Mouse (Mus musculus): ENCODE measurements at regions not wholly inside any gene's neighbourhood (a gene's known extent, or its start where the extent isn't known, plus 50 kb on each side); places are given as distances from the start of the nearest gene placed in this dataset.

DNA sequence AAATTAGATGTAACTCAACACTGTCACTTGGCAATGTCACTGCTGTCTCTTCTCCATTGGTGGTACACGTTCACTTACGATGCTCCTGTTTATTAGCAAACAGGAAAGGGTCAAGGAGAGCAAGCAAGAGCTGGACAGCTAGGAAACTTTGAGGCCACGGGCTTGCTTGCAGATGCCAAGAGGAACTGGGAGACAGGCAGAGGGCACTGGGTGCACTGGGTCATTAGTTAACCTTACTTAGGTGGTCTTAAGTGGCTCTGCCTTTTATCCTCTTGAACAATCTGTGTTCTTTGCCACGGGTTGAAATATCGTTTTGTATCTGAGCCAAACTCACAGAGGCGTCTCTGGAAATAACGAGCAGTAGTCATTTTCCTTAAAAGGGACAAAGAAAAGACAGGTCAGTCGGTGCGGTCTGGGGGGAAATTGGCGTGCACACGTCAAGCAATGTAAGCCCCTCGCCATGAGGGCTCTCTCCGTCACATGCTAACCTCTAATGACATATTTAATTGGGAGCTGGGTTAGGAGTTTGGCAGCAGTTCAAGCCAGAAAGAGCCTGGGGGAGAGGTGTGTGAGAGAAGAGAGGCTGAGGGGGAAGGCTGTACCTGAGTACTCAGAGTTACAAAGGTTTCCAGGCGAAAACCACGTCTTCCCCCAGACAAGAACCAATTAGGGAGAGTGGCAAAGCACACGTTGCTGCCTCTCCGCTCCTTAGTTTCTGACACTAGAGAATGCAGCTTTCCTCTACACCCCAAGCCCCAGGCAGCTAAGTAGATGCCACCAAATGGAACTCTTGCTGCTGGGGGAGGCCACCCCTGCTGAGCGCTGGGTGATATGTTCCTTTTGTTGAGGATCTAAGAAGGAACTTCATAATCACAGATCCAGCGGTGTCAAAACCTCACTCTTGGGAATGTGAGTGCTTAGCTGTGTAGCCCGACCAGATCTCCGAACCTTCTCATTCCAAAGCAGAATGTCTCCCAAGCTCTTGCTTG, 140.0 kb upstream of the Tut7 start:
- DNase-seq (ENCODE audit: low spot score) = no peak

DNA sequence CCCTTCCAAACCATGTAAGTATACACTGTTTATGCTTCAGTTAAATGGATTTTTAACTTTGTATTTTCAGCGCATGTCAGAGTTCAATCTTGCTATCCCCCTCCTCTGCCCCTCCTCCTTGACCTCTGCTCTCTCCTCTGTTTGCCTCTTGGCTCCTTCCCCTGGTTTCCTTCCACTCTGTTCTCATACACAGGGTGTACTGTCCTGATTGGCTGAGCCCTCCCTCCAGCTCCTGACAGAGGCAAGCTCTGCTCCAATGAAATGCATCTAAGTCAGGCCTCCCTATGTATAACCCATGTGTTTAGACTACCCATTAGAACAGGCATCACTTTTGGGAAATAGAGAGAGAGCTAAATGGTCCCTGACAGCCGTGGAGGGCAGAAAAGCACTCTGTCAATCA, 133.5 kb upstream of the Tut7 start:
- no peak for DNase-seq (ENCODE audit: low spot score)

DNA sequence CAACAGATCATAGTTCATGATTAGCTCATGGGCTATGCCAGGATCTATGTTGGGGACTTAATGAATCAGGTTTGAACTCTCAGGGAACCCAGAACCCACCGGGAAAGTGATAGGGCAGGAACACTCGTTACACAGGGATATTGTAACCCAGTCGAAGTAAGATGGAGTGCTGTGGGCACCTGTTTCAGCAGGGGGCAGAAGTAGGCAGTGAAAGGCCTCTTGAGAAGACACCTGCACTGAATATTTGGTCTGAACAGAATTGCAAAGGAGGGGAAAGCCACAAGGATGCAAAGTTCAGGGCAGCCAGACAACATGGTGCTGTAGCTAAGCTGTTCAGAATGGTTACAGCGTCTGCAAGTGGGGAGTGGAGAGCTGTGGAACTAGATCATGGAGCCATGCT, 129.9 kb upstream of the Tut7 start:
- DNase-seq (ENCODE audit: low spot score) = no peak

DNA sequence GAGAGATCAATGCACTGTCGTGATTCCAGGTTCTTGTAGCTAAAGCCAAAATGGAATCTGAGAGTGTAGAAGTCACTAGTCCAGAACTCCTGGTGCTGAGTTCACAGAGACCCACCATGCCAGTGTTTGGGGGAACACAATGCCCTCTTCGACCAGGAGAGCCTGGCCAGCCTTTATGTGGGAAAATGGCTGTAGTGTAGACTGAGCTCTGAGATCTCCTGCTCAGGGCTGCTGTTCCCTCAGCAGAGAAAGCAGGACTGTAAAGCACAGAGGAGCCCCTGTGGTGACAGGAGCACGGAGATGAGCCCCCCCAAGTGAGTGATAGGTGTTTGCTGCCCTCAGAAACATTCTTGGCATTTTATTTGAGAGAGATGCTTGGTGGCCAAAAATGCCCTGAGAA, 129.2 kb upstream of the Tut7 start:
- DNase-seq (ENCODE audit: low spot score) = no peak

DNA sequence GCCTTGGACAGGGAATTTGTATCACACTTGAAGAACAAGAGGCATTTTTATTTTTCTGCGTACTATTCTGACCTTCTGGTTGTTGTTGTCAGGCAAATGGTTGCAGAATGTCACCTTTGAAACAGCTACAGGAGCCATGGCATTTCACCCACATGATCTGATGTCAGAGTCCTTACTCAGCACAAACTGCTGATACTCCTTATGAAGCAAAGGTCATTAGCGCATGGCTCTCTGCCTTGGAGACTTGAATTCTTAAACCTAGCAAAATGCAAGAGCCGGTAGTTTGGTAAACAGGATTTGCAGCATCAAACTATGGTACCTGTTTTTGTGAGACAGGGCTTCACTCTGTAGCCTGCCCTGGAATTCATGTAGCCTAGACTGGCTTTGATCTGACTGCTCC, 127.3 kb upstream of the Tut7 start:
- no peak for DNase-seq (ENCODE audit: low spot score)

DNA sequence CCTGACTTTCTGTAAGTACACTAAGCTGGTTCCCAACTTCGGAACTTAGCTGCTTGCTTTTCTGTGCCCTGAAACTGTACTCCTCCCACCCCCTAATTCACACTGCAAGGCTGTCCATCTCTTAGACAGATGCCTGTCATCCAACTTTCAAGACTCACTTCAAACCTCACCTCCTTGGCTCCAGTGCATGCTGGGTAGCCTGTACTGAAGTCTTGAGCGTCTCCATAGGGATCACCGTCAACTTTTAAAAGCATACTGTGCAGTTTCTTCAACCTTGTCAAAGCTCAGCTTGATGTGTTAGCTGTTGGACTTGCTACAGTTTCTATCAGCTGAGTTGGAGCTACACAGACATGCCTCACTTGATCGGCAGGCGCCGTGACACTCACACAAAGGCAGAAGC, 126.5 kb upstream of the Tut7 start:
- no peak for DNase-seq (ENCODE audit: low spot score)

DNA sequence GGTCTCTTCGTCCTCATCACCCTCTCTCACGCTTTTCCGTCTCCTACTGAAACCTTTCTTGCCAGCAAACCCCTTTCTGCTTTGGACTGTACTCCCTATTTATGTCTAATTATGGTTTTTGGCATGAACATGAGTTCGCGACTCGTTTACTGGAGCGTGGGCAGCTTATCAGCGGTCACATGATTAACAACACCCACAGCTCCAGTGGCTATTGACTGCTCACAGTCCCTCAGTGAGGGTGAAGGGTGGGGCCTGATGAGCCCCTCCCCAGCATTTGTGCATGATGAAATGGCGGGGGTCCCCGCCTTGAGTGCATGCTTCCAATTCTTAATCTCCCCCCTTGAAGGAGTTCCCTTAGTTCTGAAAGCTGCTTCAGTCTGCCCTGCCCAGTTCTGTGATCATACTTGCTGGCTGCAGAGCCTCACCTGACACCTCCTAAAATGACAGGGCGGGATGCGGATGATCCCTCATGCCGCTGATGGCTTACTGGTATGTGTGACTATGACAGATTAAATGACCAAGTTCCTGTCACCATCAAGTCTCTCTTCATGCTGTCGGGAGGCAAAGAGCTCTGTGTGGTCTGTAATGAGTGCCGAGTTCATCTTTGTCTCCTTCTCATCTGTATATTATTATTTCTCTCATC, 125.7 kb upstream of the Tut7 start:
- no peak for DNase-seq (ENCODE audit: low spot score)

DNA sequence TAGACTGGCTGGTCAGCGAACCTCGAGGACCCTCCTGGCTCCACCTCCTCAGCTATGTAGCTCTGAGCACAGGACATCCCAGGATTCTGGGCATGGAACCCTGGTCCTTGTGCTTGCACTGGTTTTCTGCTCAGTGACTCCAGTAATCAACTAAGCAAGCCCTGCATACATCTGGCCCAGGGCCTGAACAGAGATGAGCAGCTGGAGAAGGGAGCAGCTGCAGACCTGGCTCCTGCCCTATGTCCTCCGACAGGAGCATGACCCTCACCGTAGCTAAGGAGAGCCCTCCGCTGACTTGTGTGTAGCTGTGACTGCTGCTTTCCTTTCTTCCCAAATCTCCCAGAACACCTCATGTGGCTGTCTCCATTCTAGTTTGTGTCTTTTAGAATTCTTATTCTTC, 124.5 kb upstream of the Tut7 start:
- no peak for DNase-seq (ENCODE audit: low spot score)

DNA sequence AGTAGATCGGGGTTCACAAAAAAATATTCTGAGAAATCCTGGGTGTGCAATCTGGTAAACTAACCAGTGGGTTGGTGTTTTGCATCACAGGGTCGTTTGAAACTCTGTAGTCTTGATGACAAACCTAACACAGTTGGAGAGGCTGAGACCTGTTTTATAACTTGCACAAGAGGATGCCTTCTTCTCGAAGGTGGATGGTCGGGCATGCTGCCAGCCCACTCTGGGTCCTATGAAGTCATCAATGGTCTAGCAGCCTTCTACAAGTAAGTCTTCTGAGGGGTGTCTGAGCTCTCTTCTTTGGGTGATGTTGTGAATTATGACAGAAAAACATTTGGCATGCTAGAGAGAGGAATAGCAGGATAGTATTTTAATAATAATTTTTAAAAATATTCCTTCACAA, 123.6 kb upstream of the Tut7 start:
- DNase-seq (ENCODE audit: low spot score) = no peak

DNA sequence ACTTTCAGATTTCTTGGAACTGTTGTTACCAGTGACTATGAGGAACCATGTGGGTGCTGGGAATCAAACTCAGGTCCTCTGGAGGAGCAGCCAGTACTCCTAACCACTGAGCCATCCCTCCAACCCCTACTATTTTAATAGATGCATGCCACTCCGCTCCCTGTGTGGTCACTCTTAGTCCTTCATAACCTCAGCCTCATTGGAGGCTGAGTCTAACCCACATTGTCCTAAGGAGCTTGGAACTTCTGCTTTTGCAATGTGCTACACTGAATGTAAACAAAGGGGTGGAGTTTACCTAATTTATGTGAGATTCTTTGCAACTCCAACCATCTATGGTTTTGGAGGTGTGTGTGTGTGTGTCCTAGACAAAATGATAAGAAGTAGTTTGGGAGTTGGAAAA, 122.7 kb upstream of the Tut7 start:
- no peak for DNase-seq (ENCODE audit: low spot score)

DNA sequence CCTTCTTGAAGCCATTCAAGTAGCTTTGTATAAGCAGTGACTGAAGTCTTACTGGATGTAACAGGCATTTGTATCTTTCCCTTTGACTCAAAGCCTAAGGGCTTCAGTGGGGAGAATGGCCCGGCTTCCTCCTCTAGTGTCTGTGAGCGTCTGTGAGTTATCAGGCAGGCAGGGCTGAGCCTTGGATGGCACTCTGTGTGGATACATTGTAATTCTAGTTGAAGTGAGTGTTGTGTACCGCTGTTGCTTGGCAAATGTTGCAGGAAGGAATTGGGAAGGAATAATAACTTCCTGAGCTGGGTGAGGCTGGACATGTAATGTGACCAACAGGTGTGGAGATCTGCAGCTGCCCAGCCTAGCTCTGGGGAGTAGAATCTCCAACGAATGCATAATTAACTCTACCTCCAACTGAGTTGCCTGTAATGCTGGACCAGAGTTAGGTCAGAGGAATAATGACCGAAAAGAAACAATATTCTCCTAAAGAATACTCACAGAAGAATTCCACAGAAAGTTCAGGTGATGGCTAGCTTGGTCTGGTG, 120.7 kb upstream of the Tut7 start:
- no peak for DNase-seq (ENCODE audit: low spot score)

DNA sequence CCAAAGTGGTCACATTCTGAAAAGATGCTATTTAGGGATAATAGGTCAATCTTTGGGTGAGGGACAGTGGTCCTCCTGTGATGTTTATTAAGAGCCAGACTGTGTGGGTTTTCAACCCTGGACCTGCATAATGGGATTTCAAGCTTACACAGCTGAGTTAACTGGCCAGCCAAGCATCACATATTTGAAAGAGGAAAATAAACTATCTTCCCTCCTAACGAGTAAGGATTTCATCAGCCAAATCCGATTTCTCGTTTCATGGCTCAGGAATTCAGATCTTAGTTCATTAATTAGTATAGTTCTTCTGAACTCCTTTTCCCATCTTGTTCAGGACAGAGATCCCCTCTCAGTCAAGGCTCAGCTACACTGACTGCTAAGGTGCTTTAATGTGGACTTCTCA, 120.1 kb upstream of the Tut7 start:
- DNase-seq (ENCODE audit: low spot score) = no peak

DNA sequence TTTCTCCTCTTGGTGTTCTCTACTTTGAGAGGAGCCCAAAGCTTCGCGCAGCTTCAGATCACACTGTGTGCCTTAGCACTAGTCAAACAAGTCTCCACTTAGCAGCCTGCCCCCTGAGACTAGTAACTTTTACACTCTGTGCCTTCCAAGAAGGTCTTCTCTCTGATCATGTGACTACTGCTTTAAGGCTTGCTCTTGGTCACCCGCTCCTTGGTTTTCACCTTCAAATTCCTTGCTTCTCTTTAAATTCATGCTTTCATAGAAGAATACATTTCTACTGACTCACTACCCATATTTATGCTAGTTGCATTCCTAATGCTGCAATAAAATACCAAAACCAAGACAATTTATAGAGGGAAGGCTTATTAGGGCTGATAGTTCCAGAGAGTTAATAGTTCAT, 118.6 kb upstream of the Tut7 start:
- DNase-seq (ENCODE audit: low spot score) = no peak

DNA sequence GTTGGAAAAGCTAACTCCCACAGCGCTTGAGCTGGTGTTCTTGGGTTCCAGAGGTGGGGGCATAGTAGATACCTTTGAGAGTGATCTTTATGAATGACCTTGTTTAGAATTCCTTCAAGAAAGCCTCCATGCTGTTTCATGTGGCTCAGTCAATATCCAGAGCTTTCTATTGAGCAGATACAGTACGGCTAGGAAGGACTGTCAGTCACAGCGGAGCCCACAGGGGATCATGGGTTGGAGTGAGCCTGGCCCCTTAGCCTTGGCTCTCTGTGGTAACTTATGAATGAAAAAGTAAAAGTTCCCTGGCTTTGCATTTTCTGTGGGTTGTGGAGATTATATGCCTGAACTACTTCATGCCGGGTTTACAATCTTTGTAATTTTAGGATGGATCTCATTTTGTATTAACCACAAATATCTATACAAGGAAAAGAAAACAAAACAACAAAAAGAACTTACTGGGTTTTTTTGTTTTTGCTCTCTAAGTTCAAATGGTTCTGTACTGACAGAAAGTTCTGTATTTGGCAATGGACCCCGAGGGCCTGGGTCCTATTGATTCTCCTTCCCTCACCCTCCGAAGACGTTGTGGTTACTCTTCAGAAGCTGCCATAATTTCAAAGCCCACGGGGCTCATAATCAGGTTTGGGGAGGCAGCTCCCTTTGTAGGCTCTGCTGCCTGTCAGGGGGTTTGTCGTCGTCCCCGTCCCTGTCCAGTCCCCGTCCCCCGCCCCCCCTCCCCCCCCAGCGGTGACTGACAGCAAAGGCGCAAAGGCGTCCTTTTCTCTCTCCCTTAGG, 117.7 kb upstream of the Tut7 start:
- no peak for DNase-seq (ENCODE audit: low spot score)

DNA sequence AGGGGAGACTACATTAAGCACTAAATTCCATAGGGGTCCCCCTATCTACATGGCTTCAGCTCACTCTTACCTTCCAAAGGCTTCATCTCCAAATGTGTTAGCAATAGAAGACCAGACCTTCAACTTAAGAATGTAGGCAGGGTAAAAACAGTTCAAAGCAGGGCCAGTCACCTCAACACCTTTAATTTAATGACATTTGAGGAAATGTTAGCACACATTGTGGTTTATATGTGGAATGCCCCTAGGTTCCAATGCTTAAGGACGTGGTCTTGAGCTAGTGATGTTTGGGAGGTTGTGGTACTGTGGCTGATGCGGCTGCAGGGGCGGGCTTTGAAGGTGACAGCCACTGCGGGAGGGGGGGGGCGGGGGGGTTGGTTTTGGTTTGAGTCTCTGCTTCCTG, 116.9 kb upstream of the Tut7 start:
- no peak for DNase-seq (ENCODE audit: low spot score)

DNA sequence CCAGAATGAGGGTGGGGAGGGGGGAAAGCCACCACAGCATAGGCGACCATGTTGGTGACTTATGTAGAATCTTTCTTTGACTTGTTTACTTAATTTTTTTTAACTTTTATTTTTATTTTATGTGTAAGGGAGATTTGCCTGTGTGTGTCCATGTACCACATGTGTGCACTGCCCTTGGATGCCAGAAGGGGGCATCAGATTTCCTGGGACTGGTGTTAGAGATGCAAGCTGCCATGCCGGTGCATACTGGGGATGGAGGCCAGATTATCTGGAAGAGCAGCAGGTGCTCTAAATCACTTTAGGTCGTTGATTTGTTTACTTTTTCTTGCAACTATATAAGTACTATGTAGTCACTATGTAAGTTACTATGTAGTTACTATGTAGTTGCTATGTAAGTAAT, 114.2 kb upstream of the Tut7 start:
- DNase-seq (ENCODE audit: low spot score) = no peak

DNA sequence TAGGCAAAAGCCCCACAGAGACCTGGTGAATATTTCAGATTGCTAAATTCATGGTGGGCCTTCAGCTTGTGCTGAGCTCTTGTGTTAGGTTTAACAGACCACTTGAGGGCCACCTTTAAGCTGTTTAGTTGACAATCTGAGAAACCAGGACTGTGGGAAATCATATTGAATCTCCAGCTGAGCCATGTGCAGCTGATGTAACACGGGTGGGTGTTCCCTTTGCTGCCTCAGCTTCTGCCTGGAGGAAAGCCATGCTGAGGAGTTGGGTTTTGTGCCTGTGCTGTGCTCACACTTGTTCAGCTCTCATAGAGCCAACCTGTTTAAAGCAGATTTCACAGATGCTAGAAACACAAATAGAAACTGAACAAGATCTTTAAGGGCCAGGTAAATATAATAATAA, 111.6 kb upstream of the Tut7 start:
- no peak for DNase-seq (ENCODE audit: low spot score)

DNA sequence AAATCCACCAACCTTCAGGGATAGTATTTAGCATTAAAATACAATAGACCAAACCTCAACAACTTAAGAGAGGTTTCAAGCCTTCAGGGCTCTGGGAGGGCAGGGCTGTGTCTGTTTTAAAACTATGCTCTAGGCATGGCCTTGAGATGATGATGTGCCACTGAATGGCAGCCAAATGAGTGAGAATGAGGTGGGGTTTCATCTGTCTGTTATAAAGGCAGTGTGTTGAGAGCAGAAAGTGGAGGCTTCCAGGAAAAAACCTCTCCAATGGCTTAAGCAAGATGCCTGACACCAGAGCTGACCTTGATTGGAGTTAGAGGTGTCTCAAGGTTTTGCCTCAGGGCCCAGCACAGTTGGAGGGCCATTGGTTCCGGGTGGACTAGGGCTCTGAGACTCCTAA, 111.1 kb upstream of the Tut7 start:
- no peak for DNase-seq (ENCODE audit: low spot score)

DNA sequence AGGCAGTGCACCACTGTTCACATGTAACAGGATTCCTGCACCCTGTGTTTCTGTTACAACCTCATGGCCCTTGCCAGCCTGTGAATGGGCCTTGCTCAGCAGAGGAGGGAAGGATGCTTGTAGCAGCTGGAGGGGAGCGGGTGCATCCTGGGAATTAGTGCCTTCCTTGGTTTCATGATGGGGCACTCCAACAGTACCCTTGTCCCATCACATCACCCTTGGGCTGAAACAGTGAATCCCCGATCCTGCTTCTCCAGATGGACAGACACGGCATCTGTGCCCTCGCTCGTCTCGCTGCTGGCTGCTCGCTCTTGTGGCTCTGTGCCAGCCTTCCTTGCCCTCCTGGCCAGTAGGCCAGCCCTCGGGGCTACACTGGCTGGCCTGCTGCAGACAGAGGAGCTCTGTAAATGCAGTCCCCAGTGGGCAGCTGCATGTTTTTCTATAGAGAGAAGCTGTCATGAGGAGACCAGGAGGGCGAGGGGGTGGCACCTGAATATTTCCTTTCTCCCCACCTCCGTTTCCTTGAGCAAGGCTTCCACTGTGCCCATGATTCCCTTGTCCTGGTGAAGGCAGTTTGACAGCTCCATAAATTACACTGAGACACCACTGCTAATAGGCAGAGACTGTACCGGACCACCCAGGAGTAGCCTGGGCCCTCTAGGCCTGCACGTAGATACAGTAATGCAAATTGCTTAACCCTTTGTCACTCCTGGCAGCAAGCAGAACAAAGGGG, 104.6 kb upstream of the Tut7 start:
- peak; percentile 79 for DNase-seq (ENCODE audit: low spot score)

DNA sequence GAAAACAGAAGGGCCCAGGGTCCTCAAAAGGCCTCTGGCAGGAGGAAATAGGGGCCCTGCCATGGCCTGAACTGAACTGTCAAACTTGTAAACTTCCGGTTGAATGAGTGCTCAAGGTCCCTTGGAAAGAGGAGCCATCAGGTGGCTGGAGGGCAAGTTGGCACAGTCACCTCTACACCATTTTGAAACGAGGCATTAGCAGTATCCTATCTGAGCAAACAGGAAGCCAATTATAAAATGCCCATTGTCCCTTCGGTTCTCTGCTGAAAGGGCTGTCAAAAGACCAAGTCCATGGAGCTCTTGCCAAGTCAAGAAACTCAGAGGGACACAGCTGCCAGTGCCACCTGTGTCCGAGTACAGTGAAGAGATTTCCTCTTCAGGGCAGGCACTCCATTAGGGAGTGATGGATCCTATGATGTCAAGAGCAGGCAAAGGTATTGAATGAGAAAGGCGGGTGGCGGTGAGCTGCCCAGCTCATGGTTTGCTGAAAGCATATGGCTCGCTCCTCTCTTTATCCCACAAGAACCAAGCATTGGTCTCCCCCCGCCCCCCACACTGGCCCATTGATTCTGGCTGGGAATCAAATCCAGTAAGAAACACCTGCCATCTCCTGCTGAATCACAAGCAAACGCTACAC, 103.0 kb upstream of the Tut7 start:
- no peak for DNase-seq (ENCODE audit: low spot score)

DNA sequence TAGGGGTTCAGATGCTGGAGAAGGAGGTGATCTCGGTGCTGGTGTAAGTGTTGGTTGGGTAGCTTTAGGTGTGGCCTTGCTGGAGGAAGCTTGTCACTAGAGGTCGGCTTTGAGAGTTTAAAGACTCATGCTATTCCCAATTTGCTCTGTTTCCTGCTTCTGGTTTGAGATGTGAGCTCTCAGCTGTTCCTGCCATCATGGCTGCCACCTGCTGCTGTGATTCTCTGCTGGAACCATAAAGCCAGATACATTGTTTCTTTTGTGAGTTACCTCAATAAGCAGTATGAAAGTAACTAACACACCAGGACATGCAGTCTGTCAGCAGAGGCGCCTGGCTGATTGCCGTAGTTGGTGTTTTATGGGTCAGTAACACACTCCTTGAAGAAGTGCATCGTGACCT, 94.2 kb upstream of the Tut7 start:
- no peak for DNase-seq (ENCODE audit: low spot score)

Data from MN1 (cell line).